Mouse (Mus musculus) gastrocnemius, postnatal 4 days (tissue): ENCODE measurements around the gene Plk5. TPM values are rescaled to one million over a fixed set of nuclear protein-coding genes. Genes with fewer than 3 reads are reported as not detected.
A peak's percentile ranks its signal among the peaks of the same experiment; 100 is the strongest.
"Not testable (repeated sequence)": the region's sequence is repeated elsewhere in the genome, so short reads cannot be mapped to it uniquely, and the experiment has no call there.

ENCODE experiments used
- DNase-seq, 2 experiments: peaks; one replicate each; pipeline ENCODE4 v3.0.0; 2021 to 2022; ENCODE audit warnings: low spot score in 2 of 2, mixed read lengths in 2 of 2
- total RNA-seq, 2 experiments: library from RNA; stranded (reverse); gene quantifications; 2 replicates each; pipeline ENCODE4 v1.2.3; 2021

The Plk5 gene
- total RNA-seq, 2 experiments from 2014 or later = 0.34 TPM; not detected in 1

GRCm38 (mm10) chr10:80330888-80331287 is 25.4 kb upstream of the Plk5 start:
- DNase-seq = no peak

GRCm38 (mm10) chr10:80331636-80332524 is 24.4 kb upstream of the Plk5 start:
- no peak for DNase-seq

GRCm38 (mm10) chr10:80332525-80332989 is 23.7 kb upstream of the Plk5 start:
- no peak for DNase-seq

DNA sequence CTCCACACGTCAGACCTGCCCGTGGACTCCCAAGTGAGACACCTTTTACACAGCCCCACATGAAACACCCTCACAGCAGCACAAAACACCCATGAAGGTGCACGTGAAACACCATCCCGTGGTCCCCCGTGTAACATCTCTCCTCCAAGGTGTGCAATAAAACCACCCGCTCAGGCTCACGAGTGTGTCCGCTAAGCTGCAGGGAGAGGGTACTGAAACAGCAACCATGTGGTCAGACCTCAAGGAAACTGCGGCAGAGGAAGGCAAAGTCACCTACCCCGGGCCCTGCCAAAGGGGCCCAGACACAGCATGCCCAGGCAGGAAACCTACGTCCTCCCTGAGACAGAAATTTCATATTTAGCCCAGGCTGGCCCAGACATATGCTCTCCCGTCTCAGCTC is 20.0 kb upstream of the Plk5 start:
- DNase-seq = no peak

- peak; percentile 71 to 82 for DNase-seq
These were observed 16.1 kb upstream of the Plk5 start for GRCm38 (mm10) chr10:80339941-80340750.

DNA sequence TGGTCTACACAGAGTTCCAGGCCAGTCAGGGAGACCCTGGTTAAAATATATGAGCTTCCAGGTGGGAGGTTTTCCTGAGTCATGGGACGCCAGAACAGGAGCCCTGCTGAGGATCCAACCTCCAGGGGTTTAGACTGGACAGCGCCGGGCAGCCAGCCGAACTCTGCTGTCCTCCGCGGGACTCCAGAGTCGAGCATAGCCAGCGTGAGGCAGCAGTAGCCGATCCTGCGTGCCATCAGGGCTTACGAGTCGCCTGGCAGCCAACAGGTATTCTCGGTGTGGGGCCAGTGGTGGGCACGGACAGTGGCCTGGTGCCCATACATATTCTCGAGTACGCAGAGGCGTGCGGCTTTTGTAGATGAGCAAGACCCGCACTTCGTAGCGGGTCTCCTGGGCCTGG is 15.2 kb upstream of the Plk5 start:
- DNase-seq = no peak

GRCm38 (mm10) chr10:80341491-80342304 is 14.6 kb upstream of the Plk5 start:
- DNase-seq = no peak

GRCm38 (mm10) chr10:80342305-80342748 is 13.9 kb upstream of the Plk5 start:
- no peak for DNase-seq

DNA sequence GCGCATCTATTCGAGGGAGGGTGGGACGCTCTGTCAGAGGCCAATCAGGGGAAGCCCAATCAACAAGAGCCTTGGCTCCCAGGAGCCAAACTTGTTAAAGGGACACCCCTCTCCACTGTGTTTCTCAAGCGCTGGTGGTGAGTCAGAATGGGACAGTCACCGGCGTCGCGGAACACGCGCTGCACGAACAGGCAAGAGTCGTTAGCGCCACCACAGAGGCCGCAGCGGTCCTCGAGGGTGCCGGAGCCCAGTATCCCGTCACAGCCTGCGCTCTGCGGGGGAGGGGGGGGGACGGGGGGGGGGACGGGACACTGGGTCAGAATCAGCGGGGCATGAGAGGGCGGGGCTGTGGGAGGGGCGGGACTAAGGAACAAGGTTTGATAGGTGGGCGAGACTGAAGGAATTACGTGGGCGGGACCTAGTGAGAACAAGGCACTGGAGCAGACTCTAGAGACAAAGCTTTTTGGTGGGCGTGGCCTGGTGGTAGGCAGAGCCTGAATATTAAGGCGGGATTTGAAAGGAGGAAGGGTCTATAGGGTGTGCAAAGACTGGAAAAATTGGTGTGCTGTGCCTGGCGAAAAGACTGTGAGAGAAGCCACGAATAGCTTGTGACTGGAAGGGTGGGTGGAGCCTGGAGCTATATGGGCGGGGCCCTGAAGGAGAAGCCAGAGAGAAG is 13.4 kb upstream of the Plk5 start:
- no peak for DNase-seq

DNA sequence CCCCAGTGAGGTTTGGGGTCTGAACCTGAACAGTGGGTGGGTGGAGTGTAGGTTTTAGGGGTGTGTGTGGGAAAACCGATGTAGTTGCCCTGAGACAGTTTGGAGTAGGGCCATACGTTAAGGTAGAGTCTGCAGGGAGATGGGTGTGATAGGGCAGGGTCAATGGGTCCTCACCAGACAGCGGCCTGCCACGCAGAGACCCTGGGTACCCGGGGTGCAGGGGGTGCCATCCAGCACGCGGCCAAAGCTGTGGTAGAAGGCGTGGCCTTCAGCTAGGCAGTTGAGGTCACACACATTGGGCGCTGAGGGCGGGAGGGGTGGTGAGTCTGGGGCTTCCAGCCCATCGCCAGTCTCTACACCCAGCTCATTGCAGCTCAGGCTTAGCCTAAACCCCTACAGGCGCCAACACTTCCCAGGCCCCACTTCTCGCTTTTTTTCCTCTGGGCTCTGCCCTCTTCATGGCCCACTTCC is 12.8 kb upstream of the Plk5 start:
- no peak for DNase-seq

DNA sequence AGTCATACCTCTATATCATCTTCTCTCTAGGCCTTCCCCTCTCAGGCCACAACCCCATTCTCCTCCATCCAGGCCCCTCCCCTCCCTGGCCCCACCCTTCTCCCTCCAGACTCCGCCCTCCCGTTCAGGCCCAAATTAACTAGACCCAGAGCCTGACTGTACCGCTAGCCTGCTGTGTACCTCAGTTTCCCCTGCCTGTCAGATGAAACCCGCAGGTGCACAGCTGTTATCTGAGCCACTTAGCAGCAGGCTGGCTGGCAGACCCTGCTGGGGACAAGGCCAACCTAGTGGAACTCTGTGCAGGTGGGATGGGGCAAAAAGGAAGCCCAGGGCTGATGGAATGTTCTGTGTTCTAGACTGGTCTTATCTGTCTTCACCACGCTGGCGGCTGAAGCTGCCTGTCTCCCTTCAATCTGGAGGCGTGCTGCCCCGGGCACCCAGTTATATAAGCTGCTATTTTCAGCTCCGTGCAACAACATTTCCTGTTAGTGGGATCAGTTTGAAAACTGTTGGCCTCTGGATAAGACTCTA is 12.1 kb upstream of the Plk5 start:
- DNase-seq = no peak

DNA sequence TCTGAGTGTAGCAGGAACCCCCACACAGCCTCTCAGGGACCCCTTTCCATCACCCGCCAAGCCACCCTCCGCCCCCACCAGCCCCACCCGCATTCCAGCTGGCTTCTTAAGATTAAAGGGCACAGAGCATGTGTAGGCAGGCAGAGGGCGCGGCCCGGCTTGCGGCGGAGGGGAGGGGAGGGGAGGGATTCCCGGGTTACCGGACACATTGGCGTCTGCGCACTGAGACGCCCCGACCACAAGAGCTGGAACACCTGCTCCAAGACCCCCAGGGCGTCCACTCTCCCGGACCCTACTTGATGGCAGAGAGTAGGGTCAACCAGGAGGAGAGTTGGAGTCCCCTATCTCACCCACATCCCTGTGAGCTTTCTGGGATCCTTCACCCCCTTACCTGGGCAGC is 11.1 kb upstream of the Plk5 start:
- no peak for DNase-seq

DNA sequence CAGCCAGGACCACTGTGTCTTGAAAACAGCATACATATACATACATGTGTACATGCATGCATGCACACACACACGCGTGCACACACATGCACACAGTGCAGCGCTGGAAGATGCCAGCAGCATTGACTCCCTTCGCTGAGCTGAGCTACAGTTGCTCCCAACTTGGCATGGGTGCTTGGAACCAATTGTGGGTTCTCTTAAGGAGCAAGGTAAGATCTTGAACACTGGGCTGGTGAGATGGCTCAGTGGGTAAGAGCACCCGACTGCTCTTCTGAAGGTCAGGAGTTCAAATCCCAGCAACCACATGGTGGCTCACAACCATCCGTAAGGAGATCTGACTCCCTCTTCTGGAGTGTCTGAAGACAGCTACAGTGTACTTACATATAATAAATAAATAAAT is 10.3 kb upstream of the Plk5 start:
- DNase-seq = not testable (repeated sequence)

DNA sequence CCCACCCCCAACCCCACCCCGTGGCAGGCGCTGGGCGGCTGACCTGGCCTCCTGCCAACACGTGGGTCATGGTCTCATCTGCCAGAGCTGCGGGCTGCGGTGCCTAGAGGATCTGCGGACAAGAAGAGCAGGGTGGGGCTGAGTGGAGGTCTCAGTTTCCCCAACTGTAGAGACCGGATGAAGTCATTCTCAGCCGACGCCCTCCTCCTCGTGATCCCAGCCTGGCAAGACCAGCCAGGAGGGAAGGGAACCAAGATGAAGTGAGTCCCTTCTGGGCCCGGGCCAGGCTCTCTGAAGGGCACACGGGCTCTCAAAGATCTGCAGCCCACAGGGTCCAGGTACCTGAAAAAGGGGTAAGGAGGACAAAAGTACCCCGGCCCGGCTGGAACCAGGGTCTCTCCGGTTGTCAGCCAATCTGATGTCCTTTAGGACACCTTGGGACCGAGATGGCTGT is 8.7 kb upstream of the Plk5 start:
- no peak for DNase-seq

DNA sequence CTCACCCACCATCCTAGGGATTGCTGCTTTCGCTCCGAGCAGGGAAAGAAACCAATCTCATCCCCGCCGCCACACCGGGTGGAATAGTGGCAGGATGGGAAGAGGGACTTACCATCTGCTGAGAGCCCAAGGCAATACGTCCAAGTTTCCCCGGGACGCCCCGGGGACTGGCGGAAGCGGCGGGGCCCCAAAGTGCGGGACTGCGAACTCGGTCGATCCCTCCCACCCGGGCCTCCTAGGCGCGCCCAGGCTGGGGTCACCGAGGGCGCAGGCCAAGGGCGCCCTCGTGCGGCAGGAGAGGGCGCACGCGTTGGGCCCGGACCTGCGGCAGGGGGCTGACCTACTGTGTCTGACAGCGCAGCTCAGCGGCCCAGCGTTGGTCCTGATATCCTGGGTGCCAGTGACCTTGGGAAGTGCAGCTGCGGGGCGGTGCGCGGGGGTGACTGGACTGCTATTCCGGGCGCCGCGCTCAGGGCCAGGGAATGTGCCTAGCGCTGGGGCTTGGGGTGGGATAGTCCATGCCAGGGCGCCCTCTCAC is 7.9 kb upstream of the Plk5 start, which contains the start of gene Adamtsl5:
TSS of gene Adamtsl5 (minus strand) at position 169 of the 538 bp plus-strand sequence.
- peak; percentile 65 to 72 for DNase-seq

DNA sequence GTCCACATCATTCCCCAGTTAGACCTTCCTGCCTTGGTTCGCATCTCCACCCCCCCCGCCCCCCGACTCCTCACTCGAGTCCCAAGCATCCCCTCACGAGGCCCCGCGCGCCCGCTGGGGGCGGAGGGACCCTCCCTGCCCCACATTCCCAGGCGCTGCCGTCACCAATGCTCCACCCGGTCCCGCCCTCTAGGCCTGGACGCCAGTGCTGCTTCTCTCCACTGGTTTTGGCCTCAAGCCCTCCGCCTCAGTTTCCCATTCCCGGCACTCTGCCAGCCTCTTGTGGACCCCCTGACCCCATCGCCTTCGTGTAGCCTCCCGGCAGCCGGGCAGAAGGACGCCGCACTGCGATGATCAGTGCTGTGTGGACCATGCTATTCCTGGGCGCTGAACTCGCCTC is 7.3 kb upstream of the Plk5 start:
- DNase-seq = no peak

DNA sequence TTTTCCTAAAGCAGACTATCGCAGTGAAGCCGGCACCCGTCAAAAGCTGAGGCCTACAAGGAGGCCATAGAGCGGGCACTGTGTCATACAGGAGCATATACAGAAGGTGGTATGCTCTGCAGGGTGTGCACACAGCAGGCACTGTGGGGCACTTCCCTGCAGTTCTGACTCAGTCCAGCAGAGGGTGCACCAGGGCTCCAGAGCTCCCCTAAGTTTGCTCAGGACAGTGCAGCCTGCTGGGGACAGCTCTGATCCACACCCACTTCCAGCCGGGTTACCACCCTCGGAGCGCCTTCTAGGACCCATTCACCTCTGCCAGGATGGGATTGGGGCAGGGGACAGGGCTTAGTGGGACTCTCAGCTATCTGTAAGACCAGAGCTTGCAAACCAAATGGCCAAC is 6.0 kb upstream of the Plk5 start:
- DNase-seq = peak; percentile 74 to 82

DNA sequence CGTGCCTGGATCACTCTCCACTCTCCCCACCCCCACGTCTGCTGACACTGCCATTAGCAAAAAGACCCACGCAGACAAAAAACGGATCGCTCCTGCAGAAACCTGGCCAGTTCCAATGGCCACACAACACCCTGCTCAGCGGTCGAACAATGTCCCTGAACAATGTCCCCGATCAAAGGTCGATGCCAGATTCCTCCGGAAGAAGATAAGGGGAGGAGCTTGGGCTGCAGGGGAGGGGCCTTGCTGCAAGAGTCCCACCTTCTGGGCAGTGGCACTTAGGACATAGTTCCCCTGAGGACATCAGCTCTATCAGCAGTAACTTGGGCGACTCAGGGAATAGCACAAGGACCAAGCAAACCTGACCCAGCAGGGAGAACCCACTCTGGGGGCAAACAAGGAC is 4.4 kb upstream of the Plk5 start:
- DNase-seq = no peak

DNA sequence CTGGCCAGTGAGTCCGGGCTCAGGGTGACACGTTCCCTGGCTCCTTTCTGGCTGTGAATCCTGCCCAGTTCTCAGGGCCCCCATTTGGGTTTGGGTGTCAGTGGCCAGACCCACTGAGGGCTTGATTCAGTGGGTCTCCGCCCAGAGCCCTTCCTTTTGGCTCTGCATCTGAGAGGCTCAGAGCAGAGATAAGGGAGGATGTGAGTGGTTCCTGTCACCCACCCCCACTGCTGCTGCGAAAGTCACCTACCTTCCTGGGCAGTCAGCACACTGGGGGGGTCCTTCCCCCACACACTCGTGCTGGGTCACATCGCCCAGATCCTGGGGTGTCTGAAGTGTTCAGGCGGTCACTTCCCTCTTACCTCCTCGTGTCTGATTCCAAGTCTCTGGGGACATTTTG is 3.5 kb upstream of the Plk5 start:
- no peak for DNase-seq

GRCm38 (mm10) chr10:80355431-80355830 is 828 bp upstream of the Plk5 start:
- DNase-seq = no peak
